Mouse (Mus musculus): ENCODE results near the gene Cyp51.

- TF ChIP-seq CTCF (IDR thresholded peaks at IDR 0.05; ENCODE audit: insufficient read depth, low read length) (no peak), POLR2A (IDR thresholded peaks at IDR 0.05; ENCODE audit: borderline replicate concordance, extremely low read depth, low read depth, low read length) (no peak)
Observed at GRCm38 (mm10) chr5:4081513-4081912, 23.0 kb downstream of the Cyp51 start.

Measured in lung, adult 2 months (tissue).